Mouse (Mus musculus) mouse trophoblast stem cell (cell line): ENCODE measurements around the gene Lsr.
"Not testable (repeated sequence)": the region's sequence is repeated elsewhere in the genome, so short reads cannot be mapped to it uniquely, and the experiment has no call there.

ENCODE experiments used
- in situ Hi-C, 2 experiments: fragments of 300-500 bp; cut with MseI, MboI; formaldehyde crosslinking; loops; 2 replicates in 1 of 2; 3 replicates in 1 of 2; pipeline ENCODE4 v1.15.1; 2025

Gene Lsr

GRCm38 (mm10) chr7:30935422-30936099 is 37.7 kb downstream of the Lsr start:
- in situ Hi-C loops, result not testable (repeated sequence)

DNA sequence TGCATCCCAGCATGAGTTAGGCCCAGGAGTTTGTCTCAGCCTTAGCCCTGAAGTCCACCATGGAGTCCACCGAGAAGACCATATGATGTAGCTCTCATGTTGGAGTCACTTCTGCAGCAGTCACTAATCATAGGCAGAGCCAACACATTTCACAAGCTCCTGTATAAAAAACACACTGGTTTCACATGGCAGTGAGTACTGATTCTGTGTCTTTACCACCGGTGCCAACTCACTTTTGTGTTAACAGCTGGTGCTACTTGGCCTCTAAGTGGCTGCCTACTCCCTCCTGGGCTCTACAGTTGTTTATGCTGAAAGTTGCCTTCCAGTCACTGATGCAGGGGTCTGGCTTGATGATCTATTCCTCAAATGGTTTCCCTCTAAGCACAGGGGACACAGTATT is 48.7 kb downstream of the Lsr start, which contains the start of gene Hamp2:
TSS of gene Hamp2 (minus strand) at position 101 of the 400 bp plus-strand sequence.
- in situ Hi-C loops, result not testable (repeated sequence)

DNA sequence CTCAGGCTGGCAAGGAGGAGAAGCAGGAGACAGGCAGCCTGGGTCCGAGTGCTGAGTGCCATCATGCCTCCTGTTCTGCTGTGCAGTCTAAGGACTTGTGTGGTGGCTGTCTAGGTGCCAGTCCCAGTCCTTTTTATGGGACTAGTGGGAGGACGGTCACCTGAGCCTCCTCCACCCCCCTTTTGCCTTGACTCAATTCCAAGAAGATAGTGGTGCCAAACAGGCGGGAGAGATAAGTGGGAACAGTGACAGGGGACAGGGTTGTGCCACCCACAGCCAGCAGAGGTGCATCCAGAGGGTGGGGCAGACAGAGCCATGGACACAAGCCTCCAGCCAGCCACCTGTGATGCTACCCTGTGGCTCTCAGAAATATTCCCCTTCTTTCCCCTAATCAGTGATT is 49.2 kb downstream of the Lsr start:
- in situ Hi-C loops, result no loop called here

DNA sequence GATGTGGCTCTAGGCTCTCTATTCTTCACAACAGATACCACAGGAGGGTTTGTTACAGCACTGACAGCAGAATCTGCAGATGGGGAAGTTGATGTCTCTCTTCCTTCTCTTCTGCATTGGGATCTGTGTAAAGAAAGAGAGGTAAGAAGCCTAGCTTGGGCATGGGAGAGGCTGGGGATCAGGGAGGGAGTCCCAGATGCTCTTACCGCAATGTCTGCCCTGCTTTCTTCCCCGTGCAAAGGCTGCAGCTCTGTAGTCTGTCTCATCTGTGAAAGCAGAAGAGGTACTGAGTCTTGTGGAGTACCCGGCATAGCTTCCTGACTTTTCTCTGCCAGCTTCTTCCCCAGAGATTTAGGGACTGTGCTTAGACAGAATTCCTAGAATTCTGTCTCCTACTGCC is 50.8 kb downstream of the Lsr start:
- in situ Hi-C loops, result not testable (repeated sequence)

DNA sequence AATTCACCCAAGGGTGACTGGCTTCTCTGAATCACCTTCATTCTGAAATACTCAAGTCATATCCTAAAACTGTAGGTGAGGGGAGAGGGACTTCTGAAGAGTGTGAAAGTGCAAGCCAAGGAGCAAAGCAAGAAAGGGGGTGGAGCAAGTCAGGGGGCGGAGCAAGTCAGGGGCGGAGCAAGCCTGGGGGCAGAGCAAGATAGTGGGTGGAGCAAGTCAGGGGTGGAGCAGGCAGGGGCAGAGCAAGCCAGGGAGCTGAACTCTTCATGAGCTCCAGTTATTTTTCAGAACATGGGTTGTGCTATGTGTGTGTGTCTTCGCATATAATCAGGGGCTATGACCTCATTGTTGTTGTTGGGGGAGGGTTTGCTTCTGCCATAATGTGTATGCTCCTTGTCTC is 53.0 kb downstream of the Lsr start:
- in situ Hi-C loops, result no loop called here

GRCm38 (mm10) chr7:30917219-30917618 is 56.0 kb downstream of the Lsr start:
- in situ Hi-C loops, result no loop called here

DNA sequence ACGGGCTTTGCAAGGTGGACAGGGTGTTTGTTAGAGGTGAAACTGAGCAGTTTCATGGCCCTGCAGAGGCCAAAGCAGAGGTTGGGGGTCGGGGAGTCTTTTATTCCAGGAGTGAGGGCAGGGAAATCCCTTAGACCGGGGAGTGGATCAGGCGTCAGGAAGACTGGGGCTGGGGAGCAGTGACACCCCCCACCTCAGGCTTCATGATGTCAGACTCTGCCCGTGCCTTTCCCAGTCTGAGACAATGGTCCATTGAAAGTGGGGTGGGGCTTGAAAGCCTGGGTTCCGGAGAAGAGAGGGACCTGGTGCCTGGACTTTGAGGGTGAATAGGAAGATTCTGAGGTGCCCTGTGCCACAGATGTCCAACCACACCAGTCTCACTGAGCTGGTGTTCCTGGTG is 56.6 kb downstream of the Lsr start:
- in situ Hi-C loops, result no loop called here

GRCm38 (mm10) chr7:30914732-30915131 is 58.5 kb downstream of the Lsr start, which contains the start of gene Mag:
Mag (minus strand) TSS chr7:30914873.
- in situ Hi-C loops, result no loop called here

DNA sequence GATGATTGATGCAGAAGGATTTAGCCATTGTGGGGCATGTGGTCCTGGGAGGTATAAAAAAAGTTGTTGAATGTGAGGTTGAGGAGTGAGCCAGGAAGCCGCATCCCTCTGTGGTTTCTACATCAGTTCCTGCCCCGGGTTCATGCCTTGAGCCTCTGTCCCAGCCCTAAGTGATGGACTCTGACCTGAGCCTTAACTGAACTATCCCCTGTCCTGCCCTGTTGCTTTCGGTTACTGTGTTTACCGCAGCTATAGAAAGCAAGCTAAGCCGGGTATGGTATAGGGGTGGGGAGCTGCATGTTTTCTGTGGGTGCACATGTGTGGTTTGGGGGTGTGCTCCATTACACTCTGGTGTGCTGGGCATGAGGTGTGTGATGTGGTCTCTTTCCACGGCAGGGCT is 63.5 kb downstream of the Lsr start:
- in situ Hi-C loops, result no loop called here

DNA sequence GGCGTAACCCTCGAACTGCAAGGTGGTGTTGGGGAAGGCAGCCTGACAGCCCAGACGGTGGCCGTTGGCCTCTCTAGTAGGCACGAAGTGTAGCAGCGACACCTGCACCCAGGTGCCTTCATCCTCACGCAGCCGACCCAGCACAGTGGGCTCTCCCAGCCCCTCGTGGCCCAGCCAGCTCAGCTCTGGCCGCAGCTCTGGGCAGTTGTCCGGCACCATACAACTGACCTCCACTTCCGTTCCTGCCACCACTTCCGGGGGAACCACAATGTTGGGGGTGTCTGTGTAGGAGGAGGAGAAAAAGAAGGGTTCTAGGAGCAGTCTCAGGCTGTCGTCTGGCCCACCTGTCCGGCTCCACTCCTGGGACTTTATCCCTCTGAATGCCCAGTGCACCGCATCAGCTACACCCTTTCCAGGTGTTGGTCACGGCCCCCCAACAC is 64.3 kb downstream of the Lsr start:
- in situ Hi-C loops, result no loop called here

DNA sequence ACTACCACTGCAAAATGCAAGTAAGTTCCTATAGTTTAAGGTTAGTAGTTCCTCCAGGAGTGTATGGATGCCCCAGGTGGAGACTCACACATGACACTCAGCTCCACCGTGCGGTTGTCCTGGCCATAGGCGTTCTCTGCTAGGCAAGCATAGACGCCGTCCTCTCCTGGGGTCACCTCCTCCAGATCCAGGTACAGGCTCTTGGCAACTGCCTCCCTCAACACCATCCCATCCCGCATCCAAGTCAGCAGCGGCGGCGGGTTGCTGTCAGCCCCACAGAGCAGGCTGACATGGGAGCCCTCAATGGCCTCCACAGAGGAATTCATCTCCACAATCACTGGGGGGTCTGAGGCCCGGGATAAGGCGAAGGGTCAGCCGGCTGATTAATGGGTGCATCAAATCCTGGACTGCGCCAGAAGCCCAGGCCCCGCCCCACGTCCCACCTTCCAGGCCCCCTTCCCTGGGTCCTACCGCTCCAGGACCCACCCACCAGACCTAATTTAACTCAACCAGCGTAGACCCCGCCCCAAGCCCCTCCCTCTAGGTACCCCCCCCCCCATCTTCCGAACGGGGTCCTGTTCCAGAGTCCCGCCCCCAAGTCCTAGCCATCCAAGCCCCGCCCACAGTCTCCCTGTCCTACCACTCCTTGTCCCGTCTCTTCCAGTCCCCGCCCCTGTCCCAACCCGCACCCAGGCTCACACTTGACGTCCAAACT is 64.8 kb downstream of the Lsr start:
- in situ Hi-C loops, result no loop called here
